Mouse (Mus musculus) spleen, adult 12 weeks (tissue): ENCODE measurements around the gene Prkcg.
"Not testable (repeated sequence)": the region's sequence is repeated elsewhere in the genome, so short reads cannot be mapped to it uniquely, and the experiment has no call there.

Experiments used
- DNase-seq: peaks from one replicate; pipeline ENCODE4 v3.0.0; 2022; ENCODE audit warnings: low spot score

The Prkcg gene

GRCm38 (mm10) chr7:3288976-3289970, at the start of gene Prkcg, which contains the start of gene Myadm:
TSS of gene Prkcg (plus strand) at chr7:3289179.
TSS of gene Myadm (plus strand) at chr7:3289080.
- peak; percentile 22 for DNase-seq

GRCm38 (mm10) chr7:3239193-3239592, 49.8 kb upstream of the Prkcg start:
- no peak for DNase-seq

GRCm38 (mm10) chr7:3260701-3261100, 28.3 kb upstream of the Prkcg start:
- DNase-seq = no peak

- DNase-seq = no peak
These were observed 27.5 kb upstream of the Prkcg start for GRCm38 (mm10) chr7:3261446-3261845.

GRCm38 (mm10) chr7:3262789-3263188, 26.2 kb upstream of the Prkcg start:
- DNase-seq = no peak

- DNase-seq = no peak
These were observed 24.5 kb upstream of the Prkcg start for GRCm38 (mm10) chr7:3264390-3265022.

GRCm38 (mm10) chr7:3265311-3265710, 23.7 kb upstream of the Prkcg start:
- DNase-seq = no peak

- DNase-seq = no peak
These were observed 21.7 kb upstream of the Prkcg start for GRCm38 (mm10) chr7:3267261-3267660.

- DNase-seq = no peak
These were observed 21.1 kb upstream of the Prkcg start for GRCm38 (mm10) chr7:3267888-3268287.

GRCm38 (mm10) chr7:3268291-3268690, 20.7 kb upstream of the Prkcg start:
- DNase-seq = no peak

GRCm38 (mm10) chr7:3272206-3272605, 16.8 kb upstream of the Prkcg start:
- DNase-seq = no peak

GRCm38 (mm10) chr7:3275455-3276170, 13.4 kb upstream of the Prkcg start:
- DNase-seq = no peak

GRCm38 (mm10) chr7:3276781-3277180, 12.2 kb upstream of the Prkcg start:
- not testable (repeated sequence) for DNase-seq

- no peak for DNase-seq
These were observed 8.8 kb upstream of the Prkcg start for GRCm38 (mm10) chr7:3280080-3280653.

GRCm38 (mm10) chr7:3280654-3281153, 8.3 kb upstream of the Prkcg start:
- no peak for DNase-seq

GRCm38 (mm10) chr7:3281741-3282140, 7.2 kb upstream of the Prkcg start:
- no peak for DNase-seq

GRCm38 (mm10) chr7:3283081-3283875, 5.7 kb upstream of the Prkcg start:
- DNase-seq = no peak

- DNase-seq = no peak
These were observed 4.4 kb upstream of the Prkcg start for GRCm38 (mm10) chr7:3284604-3285003.

GRCm38 (mm10) chr7:3286036-3286435, 2.9 kb upstream of the Prkcg start:
- DNase-seq = no peak

GRCm38 (mm10) chr7:3287186-3287585, 1.8 kb upstream of the Prkcg start:
- DNase-seq = no peak
